Mouse (Mus musculus): Measurements from ENCODE around the gene Mical2.

The Mical2 gene

DNA sequence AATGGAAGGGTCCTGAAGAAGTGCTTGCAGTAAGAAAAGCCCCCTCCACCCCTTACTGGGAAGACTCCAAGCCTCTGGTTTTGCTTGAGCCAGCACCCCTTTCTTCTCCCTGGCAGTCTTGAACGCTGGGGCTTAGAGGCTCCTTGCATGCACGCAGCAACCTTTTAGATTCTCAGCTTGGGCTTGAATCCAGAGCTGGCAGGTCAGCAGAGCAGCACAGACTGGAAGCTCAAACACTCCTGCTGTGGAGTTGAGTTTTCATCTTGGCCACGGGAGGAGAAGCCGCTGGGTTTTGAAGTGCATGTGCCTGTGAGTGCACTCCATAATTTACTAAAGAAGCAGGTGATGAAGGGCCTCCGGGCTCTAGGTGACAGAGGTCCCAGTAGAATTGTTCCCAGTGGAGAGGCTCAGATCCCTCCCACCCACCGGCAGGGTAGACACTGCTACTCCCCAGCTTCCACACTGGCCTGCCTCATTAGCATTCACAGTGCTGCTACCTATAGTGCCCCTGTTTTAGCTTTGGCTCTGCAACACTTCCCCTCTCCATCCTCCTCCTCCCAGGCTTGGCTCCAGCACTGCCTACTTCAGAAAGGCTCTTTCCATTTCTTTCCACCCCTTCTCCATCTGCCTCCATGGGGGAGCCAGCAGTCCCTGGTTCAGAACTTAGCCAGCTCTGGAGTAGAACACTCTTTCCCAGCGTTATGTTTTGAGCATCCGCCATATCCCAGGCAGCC lies 15.7 kb downstream of the Mical2 start:
- no peak for DNase-seq (ENCODE audit: low spot score in 2 of 2)

DNA sequence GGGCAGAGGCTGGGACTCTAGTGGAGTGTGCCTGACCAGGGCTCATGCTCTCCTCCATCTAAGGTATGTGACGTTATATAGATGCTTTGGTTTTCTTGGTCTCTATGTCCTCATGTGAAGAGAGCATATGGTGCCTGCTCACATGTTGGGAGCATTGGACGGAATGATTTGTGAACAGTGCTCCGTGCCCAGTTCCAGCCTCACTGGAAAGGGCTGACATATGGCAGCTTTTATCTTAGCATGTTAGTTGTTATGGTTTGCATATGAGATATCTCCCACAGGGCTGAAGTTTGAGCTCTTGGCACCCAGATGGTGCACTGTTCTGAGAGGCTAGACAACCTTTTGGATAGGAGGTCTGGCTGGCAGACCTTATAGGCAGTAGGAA lies 16.3 kb downstream of the Mical2 start:
- DNase-seq (ENCODE audit: low spot score in 2 of 2), result no peak

DNA sequence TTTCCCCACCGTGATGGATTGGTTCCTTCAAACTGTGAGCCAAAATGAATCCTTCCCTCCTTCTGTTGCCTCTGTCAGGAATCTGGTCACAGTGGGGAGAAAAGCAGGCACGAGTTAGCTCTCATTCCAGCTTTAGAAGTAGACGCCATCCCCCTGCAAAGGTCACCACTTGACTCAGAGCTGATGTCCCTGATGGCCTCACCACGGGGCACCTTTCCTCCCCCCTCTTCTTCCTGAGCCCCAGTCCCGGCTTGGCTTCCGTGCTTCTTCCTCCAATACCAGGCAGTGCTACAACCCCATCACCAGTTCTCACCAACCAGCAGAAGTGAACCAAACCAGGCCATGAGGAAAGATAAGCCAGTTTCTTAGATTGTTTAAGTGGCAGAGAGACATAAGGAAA lies 16.9 kb downstream of the Mical2 start:
- DNase-seq (ENCODE audit: low spot score in 2 of 2), result no peak

DNA sequence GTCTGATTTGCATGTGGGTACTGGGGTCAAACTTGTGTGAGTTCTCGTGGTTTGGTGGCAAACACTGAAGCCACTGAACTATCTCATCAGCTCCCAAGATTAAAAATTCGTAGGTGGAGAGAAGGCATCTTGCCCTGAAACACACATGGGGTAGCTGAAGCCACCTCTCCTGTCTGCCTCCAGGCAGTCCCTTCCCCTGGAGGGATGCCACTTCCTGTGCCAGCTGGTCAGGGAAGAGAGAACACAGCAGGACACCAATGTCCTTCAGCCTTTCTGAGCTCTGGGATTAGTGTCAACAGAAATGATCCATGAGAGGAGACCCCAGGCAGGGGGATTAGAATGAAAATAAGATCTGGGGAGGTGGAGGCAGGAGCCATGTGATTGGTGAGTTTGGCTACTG lies 18.4 kb downstream of the Mical2 start:
- DNase-seq (ENCODE audit: low spot score in 2 of 2), result no peak

DNA sequence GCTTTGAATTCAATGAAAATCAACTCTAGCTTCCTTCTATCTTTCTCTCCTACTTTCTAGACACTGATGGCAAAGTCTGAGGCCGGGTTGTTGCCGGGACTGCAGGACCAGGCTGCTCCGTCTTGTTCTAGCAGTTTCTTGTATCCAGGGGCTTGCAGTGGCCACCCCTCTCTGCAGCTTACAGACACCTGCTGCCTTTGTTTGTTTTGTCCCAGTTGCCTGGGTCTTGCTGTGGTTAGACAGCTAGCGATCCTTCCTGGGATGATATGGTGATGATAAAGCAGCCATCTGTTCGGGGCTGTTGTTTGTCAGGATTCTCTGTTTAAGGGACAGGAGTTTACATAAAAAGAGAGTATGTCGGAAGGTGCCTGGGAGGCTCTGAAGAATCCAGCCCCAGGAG lies 19.0 kb downstream of the Mical2 start:
- DNase-seq (ENCODE audit: low spot score in 2 of 2), result no peak

DNA sequence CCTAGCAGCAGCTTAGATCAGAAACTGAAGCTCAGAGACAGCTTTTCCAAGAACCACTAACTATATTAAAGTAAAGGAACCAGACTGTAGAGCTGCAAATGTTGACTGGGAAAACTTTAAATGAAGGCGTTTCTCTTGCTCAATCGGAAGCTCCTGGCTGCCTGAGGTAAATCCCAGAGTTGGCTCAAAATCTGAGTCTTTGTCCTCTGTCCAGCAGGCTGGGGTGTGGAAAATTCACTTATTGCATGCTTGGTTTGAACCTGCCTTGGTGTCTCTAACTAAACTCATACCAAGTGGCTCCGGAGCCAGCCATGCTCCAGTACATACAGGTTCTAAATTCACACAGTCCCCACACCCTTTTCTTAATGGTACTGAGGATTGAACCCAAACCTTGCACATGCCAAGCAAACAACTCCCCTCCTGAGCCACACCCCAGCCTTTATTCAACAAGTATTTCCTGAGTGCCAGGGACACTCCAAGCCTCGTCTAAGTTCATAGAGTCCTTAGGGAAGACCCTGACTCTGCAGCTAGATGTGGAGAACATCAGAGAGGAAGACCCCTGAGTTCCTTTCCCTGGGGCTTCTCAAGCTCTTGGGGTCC lies 20.3 kb downstream of the Mical2 start:
- DNase-seq (ENCODE audit: low spot score in 2 of 2), result no peak

DNA sequence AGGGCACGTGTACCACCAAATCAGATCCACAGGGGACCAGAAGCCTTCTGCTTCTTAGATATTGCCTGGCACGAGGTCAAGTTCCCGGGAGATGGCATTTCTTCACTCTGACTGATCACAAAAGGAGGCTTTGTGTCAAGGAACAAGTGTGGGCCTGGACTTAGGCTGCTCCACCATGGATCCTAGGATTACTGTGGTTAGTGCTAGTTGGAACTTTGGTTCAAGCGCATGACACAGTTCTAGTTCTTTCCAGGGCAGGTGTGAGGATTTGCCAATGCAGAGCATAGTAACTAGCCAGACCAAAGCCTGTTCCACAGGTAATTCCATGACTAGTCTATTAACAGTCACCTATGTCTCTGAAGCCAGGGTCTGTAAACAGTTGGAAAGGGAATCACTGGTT lies 20.8 kb downstream of the Mical2 start:
- DNase-seq (ENCODE audit: low spot score in 2 of 2), result no peak

DNA sequence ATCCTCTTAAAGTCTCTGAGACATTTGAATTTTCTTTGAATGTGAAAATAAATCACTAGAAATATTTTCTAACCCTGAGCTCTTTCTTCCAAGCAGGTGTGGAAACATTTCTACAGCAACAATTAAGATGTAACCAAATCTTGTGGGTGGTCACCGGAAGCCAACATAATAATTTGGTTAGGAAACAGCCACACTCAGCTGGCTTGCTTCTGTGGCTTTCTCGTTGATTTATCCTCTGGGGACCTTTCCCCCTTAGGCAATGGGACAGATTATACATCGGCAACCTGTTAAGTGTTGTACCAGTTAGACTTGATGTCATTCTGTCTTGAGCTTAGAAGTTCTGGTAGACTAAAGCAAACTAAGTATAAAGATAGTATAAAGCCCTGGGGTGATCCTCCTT lies 22.2 kb downstream of the Mical2 start:
- DNase-seq (ENCODE audit: low spot score in 2 of 2), result no peak

DNA sequence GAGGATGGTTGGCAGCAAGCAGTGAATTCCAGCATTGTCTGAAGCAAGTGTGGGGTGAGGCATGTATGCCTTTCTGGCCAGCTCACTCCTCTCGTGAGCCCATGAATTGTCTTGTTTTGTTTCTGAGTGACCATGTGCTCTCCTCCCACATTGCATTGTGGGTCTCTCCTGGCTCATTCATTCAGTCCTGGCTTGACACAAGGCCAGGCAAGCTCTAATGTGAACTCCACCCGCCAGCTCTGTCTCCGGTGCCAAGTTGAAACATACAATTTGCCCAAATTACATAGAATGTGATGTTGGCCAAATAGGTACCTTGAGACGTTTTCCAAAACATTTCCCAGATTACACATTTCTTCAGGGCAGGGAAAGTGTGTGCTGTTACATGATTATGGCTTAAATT lies 23.8 kb downstream of the Mical2 start:
- no peak for DNase-seq (ENCODE audit: low spot score in 2 of 2)

DNA sequence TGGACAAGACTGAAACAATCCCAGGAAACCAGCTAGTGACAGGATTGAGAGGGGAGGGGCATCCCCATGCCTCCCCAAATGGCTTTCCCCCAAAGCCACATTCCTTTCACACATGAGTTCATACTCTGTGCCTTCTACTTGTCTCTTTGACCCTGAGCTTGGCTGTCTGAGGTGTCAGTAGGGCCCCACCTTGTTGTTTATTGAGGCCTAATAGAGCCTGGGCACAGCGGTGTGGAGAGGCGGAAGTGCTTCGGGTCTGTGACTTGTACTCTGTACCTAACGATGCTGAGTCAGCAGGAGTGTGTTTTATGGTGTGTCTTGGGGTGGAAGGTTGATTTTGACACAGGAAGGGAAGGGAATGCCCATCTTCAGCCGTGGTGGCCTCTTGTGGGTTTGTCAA lies 26.4 kb downstream of the Mical2 start:
- DNase-seq (ENCODE audit: low spot score in 2 of 2), result no peak

DNA sequence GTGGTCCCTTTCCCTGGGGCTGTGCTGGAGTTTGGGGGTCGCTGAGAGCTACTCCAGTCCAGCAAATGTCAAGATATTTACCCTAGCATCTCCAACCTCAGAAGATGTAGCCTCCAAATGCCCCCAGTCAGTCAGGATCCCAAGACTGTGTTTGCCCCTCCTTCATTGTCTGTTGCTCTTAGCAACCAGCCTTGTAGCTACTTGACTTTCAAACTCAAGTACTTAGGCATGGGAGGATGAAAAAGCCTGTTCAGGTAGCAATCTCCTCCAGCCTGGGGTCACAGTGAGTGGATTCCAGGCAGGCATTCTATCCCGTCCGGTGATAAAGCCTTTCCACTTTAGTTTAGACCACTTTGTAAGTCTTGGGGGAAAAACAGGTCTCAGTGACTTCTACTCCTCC lies 28.6 kb downstream of the Mical2 start:
- no peak for DNase-seq (ENCODE audit: low spot score in 2 of 2)

DNA sequence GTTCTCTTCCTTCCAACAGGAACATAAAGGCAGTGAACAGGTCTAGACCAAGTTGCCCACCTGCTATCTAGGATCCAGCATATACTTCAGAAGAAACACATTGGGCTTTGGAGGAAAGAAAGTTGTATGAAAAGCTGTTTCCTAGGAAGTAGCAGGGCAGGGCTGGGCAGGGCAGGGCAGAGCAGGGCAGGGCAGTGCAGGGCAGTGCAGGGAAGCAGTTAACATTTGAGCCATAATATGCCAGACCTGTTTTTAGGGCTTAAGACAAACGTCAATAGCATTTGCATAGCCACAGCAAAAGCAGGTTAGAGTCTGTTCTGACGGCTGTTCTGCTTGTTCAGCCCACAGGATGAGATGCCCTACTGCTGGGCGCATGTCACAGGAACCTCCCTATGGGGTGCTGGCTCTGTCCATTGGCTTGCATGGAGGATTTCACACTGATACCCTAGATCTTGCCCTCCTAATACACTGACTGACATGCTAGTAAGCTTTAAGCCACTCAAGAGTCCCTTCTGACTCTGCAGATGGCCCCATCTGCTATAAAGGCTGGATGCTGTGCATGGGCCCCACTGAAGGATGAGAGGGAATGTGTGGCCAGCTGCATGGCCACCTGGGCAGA lies 29.7 kb downstream of the Mical2 start:
- no peak for DNase-seq (ENCODE audit: low spot score in 2 of 2)

DNA sequence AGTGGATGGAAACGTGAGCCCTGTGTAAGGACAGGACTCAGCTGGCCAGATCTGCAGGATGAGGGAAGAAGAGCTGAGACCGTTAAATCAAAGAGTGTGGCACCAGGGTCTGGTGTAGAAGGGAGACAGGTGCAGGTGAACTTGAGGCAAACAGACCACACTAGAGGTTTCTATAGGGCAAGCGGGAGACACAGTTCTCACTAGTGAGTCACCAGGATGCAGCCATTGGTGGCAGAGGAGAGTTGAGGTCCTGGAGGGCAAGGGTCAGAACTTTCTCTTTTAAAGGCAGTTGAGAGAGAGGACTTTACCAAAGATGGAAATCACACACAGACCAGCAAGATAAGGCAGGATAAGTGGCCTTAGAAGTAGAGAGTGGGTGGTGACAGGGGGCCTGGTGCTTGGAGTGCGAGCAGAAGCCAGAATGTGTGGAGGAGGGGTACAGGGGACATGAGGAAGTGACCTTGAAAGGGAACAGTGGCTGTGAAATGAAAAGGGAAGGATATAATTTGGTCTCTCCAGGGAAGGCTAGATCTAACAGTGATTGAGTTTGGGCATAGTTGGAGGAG lies 32.8 kb downstream of the Mical2 start:
- DNase-seq (ENCODE audit: low spot score in 2 of 2), result no peak

DNA sequence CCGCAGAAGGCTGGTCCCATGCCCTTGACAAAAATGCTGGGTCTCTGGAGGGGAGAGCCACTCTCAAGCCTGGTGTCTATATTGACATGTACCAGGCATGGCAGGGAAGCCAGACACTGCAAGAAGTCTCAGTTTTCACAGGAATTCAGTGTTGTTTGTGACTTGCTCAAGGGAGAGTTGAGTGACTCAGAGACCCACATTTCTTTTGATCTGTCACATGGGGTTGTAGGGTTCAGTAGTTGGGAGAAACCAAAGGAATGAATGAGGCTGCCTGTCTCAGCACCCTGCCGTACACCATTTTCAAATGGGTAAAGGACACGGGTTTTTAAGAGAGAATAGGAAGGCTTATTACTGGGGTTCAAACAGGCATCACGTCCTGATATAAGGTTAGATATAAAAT lies 33.6 kb downstream of the Mical2 start:
- DNase-seq (ENCODE audit: low spot score in 2 of 2), result no peak

DNA sequence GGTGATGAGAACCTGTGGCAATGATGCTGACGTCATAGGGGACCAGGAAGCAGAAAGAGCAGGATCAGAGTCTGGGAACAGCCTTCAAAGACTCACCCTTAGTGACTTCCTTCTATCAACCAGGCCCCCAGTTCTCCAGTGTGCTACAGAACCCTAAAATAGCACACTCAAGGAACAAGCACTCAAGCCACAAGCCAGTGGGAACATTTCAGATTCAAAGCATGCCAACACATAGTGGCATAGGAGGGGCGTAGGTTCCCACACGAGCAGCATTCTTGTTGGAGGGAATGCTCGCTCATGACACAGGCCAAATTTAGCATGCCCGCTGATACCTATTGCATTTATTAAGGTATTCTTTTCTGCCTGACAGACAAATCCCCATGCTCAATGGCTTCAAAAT lies 35.5 kb downstream of the Mical2 start:
- no peak for DNase-seq (ENCODE audit: low spot score in 2 of 2)

DNA sequence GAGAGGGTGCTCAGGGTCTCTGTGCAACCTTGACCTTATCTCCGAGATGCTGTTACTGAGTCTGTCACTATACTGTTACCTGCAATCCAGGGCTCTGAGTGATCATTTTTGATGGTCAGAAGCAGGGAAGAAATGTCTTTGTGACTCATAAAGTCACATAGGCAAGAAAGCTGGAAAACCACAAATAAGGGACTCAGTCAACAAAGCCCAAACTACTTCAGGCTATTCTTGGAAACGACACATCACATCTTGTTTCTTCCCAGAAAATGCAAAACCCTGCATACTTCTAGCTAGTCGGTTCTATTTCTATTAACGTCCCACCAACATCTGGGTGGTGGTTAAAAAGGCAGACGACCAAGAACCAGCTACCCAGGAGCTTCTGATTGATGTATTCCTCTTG lies 41.6 kb downstream of the Mical2 start:
- DNase-seq (ENCODE audit: low spot score in 2 of 2), result no peak

DNA sequence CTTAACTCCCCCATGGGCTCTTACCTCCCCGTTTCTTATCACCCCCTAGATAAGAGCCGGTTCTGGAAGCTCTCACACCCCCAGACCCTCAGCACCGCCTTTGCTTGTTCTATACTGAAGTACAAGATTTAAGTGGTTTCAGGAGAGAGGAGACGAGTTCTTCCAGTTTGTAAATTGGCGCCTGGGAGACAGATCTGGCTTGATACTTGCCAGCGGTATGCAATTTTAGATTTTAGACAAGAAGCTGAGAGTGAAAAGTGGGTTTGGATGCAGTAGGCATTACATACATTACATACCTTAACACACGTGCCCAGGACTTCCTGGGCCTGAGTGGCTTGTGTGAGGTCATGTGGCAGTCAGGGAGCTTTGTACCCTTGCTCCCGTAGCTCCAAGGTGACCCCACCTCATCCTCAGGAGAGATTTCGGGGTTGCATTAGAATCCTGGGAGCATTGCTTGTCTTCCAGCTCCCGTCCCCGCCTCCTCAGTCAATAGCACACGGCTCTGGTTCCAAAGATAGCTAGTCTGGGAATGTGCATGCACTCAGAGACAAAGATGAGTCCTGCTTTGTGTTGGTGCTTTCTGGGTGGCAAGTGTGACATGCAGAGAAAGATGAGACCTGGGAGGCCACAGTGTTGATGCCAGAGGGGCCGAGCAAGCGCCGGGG lies 43.2 kb downstream of the Mical2 start:
- no peak for DNase-seq (ENCODE audit: low spot score in 2 of 2)

DNA sequence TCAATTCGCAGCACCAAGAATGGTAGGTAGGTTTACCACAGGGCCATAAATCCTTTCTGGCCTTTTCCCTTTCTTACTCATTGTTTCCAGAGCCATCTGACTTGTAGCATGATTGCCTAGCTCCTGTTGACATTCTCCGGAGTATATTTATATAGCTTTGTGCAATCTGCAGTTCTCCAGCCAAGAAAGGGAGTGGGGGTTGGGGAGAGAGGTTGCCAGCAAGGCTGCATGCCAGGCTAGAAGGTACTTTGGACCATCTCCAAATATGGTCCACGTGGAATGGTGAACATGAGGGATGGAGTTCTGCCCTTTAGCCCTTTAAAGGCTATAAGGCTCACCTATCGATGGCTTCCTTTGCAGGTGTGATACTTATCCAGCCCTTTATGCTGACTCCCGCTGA lies 45.2 kb downstream of the Mical2 start:
- DNase-seq (ENCODE audit: low spot score in 2 of 2), result peak; percentile 62 to 71

DNA sequence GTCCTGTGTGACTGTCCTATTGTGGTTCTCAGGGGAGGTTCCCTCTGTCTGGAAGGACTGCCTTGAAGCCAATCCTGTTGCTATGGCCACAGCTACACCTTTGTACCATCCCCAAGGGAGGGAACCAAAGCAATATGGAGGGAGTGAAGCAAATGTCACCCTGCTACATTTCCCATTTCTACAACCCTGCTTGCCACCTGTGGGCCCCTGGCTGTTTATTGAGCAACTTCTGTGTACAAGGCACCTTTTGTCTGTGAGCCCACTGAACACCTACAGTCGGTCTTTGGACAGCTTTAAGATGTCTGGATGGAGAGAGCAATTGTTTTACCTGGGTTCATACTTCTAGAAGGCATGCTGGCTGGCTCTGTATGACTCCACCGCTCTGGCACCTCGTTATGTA lies 46.0 kb downstream of the Mical2 start:
- no peak for DNase-seq (ENCODE audit: low spot score in 2 of 2)

DNA sequence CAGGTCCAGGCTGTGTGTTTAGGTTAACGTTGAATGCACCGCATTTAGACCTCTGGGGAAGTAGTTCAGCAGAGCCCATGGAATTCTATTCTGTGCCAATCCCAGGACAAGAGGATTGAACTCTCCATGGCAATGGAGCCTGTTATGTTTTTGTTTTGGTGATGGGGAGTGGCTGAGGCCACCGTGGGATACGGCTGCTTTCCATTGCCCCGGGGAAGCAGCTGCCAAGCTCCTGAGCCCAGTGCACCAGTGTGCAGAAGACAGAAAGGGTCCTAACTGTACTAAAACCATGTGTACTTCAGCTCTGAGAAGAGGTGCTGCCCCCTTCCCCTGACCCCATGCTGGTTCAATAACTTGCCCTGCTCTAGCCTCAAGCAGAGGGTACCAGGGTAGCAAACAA lies 47.0 kb downstream of the Mical2 start:
- DNase-seq (ENCODE audit: low spot score in 2 of 2), result no peak

DNA sequence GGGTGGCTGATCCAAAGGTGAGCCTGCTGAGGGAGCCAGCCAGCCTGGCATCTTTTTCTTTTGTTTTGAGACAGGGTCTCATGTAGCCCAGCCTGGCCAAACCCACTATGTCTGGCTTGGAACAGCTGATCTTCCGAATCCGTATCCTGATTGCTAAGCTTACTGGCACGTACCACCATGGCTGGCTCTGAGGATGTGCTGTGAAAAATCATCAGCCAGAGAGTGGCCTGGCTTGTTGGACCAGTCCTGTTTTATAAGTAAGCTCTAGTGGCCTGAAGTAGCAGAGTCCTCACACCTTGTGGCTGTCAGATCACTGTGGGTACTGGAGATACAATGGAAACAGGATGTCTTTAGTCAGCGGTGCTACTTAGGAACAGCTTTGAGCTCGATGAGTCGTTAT lies 47.8 kb downstream of the Mical2 start:
- DNase-seq (ENCODE audit: low spot score in 2 of 2), result no peak

DNA sequence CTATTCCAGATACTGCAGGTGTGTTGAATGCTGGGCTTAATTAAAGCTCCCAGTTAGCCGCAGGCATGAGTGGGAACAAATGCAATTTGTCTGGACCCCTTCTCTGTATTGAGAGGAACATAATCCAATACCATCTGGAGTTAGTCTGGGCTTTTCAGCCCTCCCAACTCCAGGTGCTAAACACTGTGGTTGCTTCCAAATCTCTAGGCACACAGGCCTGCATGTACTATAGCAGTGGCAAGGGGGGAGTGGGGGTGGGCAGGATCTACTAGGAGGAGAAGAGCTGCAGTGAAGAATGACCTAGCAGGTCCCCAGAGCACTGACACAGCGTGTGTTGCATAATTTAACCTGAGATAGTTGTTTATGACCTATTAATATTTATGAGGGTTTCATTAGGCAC lies 49.0 kb downstream of the Mical2 start:
- no peak for DNase-seq (ENCODE audit: low spot score in 2 of 2)

DNA sequence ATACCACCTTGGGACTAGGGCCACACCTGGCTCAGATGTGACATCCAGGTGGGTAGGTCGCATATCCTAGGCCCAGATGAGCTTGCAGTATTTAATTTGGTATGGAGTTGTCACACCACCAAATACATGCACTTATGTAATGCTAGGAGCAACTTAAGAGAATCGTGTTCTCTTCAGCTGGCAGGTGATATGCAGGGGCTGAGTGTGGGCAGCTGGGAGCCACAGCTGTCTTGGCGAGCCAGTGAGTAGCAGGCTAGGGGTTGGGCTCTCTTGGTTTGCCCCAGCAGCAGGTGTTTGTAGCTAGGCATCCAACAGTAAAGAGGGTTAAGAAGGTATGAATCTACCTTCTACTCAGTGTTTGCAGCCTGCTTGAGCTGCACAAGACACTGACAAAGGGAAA lies 49.4 kb downstream of the Mical2 start:
- DNase-seq (ENCODE audit: low spot score in 2 of 2), result no peak
